Mouse (Mus musculus) MEL (cell line): ENCODE data around the gene Kl. TPM values are rescaled to one million over a fixed set of nuclear protein-coding genes. Genes with fewer than 3 reads are reported as not detected.

ENCODE experiments used
- DNase-seq: peaks from one replicate; pipeline ENCODE4 v3.0.0; 2011; ENCODE audit warnings: low read depth, low spot score
- H3K27ac ChIP-seq: 2 replicates; pipeline ENCODE4 v1.5.1; 2012; ENCODE audit warnings: low read depth, mild to moderate bottlenecking, control low read depth, low read length, moderate library complexity; ENCODE audit not compliant: control insufficient read depth
- H3K27me3 ChIP-seq, 2 experiments: fragments of 150-350 bp in 1 of 2; sonication (generic) in 1 of 2; 2 replicates each; pipeline ENCODE4 v1.6.1; 2012; ENCODE audit warnings: low read length in 2 of 2, mild to moderate bottlenecking in 2 of 2, improper control_type of control experiment in 1 of 2, moderate library complexity in 1 of 2; ENCODE audit not compliant: insufficient read depth in 2 of 2, control insufficient read depth in 1 of 2
- H3K36me3 ChIP-seq, 2 experiments: 2 replicates each; pipeline ENCODE4 v1.6.1; 2012 to 2014; ENCODE audit warnings: low read length in 2 of 2, improper control_type of control experiment in 1 of 2, inconsistent platforms in 1 of 2, mild to moderate bottlenecking in 1 of 2; ENCODE audit not compliant: insufficient read depth in 2 of 2, control insufficient read depth in 1 of 2
- H3K4me1 ChIP-seq, 2 experiments: fragments of 150-350 bp in 1 of 2; sonication (generic) in 1 of 2; 2 replicates each; pipeline ENCODE4 v1.6.1; 2012; ENCODE audit warnings: low read length in 2 of 2, improper control_type of control experiment in 1 of 2, mild to moderate bottlenecking in 1 of 2; ENCODE audit not compliant: insufficient read depth in 2 of 2, control insufficient read depth in 1 of 2
- H3K4me3 ChIP-seq, 2 experiments: fragments of 150-350 bp in 1 of 2; sonication (generic) in 1 of 2; 2 replicates each; pipeline ENCODE4 v1.5.1; 2012; ENCODE audit warnings: low read depth in 2 of 2, low read length in 2 of 2, mild to moderate bottlenecking in 2 of 2, moderate library complexity in 2 of 2, control low read depth in 1 of 2, improper control_type of control experiment in 1 of 2; ENCODE audit not compliant: control insufficient read depth in 1 of 2, insufficient read depth in 1 of 2
- H3K79me2 ChIP-seq: 2 replicates; pipeline ENCODE4 v1.6.1; 2012; ENCODE audit warnings: mild to moderate bottlenecking, low read length, moderate library complexity; ENCODE audit not compliant: control insufficient read depth, poor library complexity, insufficient read depth
- H3K9ac ChIP-seq: 2 replicates; pipeline ENCODE4 v1.6.1; 2012; ENCODE audit warnings: low read depth, mild to moderate bottlenecking, control low read depth, low read length, moderate library complexity; ENCODE audit not compliant: control insufficient read depth, poor library complexity, severe bottlenecking
- H3K9me3 ChIP-seq: fragments of 150-350 bp; sonication (generic); replicated peaks from 2 replicates; pipeline ENCODE4 v1.6.1; 2012; ENCODE audit warnings: mild to moderate bottlenecking, low read length, improper control_type of control experiment, moderate library complexity; ENCODE audit not compliant: insufficient read depth
- BHLHE40 ChIP-seq: IDR thresholded peaks from 2 replicates; pipeline ENCODE4 v1.6.1; 2012; ENCODE audit warnings: low read depth, mild to moderate bottlenecking, inconsistent platforms, low read length, improper control_type of control experiment, borderline replicate concordance
- CHD1 ChIP-seq: IDR thresholded peaks from 2 replicates; pipeline ENCODE4 v1.6.1; 2012; ENCODE audit warnings: low read depth, mild to moderate bottlenecking, inconsistent platforms, low read length, improper control_type of control experiment
- CHD2 ChIP-seq: IDR thresholded peaks from 2 replicates; pipeline ENCODE4 v1.6.1; 2011; ENCODE audit warnings: low read length, improper control_type of control experiment
- CTCF ChIP-seq, 3 experiments: IDR thresholded peaks in 2 of 3; conservative IDR thresholded peaks in 1 of 3; 2 replicates each; pipeline ENCODE4 v1.5.1; 2011 to 2012; ENCODE audit warnings: low read length in 3 of 3, low read depth in 2 of 3, mild to moderate bottlenecking in 2 of 3, improper control_type of control experiment in 1 of 3, inconsistent platforms in 1 of 3, mixed read lengths in 1 of 3, moderate library complexity in 1 of 3; ENCODE audit not compliant: control insufficient read depth in 1 of 3, insufficient read depth in 1 of 3, poor library complexity in 1 of 3, severe bottlenecking in 1 of 3
- E2F4 ChIP-seq: IDR thresholded peaks from 2 replicates; pipeline ENCODE4 v1.6.1; 2011; ENCODE audit warnings: low read depth, low read length, improper control_type of control experiment, borderline replicate concordance
- EP300 ChIP-seq, 2 experiments: IDR thresholded peaks; 2 replicates each; pipeline ENCODE4 v1.6.1; 2011; ENCODE audit warnings: improper control_type of control experiment in 2 of 2, low read length in 2 of 2, low read depth in 1 of 2, mild to moderate bottlenecking in 1 of 2
- HCFC1 ChIP-seq: IDR thresholded peaks from 2 replicates; pipeline ENCODE4 v1.6.1; 2012; ENCODE audit warnings: low read depth, mild to moderate bottlenecking, inconsistent platforms, low read length, improper control_type of control experiment, moderate library complexity
- JUND ChIP-seq: IDR thresholded peaks from 2 replicates; pipeline ENCODE4 v1.6.1; 2011; ENCODE audit warnings: low read depth, mild to moderate bottlenecking, improper control_type of control experiment, low read length
- KAT2A ChIP-seq: conservative IDR thresholded peaks from 2 replicates; pipeline ENCODE4 v1.6.1; 2012; ENCODE audit warnings: low read depth, low read length, improper control_type of control experiment, inconsistent platforms
- MAFK ChIP-seq: IDR thresholded peaks from 2 replicates; pipeline ENCODE4 v1.6.1; 2011; ENCODE audit warnings: low read depth, mild to moderate bottlenecking, low read length, improper control_type of control experiment, borderline replicate concordance
- MAX ChIP-seq: IDR thresholded peaks from 2 replicates; pipeline ENCODE4 v1.6.1; 2011; ENCODE audit warnings: low read length, improper control_type of control experiment
- MAZ ChIP-seq: IDR thresholded peaks from 2 replicates; pipeline ENCODE4 v1.6.1; 2012; ENCODE audit warnings: low read depth, mild to moderate bottlenecking, inconsistent platforms, low read length, improper control_type of control experiment
- MEF2A ChIP-seq: IDR thresholded peaks from 2 replicates; pipeline ENCODE4 v1.6.1; 2014; ENCODE audit warnings: low read depth, mild to moderate bottlenecking, inconsistent platforms, low read length, improper control_type of control experiment; ENCODE audit not compliant: poor library complexity, insufficient replicate concordance, severe bottlenecking; ENCODE audit errors: extremely low read depth
- MYC ChIP-seq: IDR thresholded peaks from 2 replicates; pipeline ENCODE4 v1.6.1; 2011; ENCODE audit warnings: low read depth, mild to moderate bottlenecking, low read length, improper control_type of control experiment, moderate library complexity
- NELFE ChIP-seq: IDR thresholded peaks from 2 replicates; pipeline ENCODE4 v1.6.1; 2011; ENCODE audit warnings: low read depth, low read length, improper control_type of control experiment
- NRF1 ChIP-seq: IDR thresholded peaks from 2 replicates; pipeline ENCODE4 v1.6.1; 2014; ENCODE audit warnings: low read depth, mild to moderate bottlenecking, inconsistent platforms, low read length, improper control_type of control experiment, moderate library complexity; ENCODE audit not compliant: poor library complexity, insufficient read depth, severe bottlenecking
- POLR2A ChIP-seq, 2 experiments: IDR thresholded peaks; 2 replicates each; pipeline ENCODE4 v1.6.1; 2011 to 2012; ENCODE audit warnings: low read length in 2 of 2, mild to moderate bottlenecking in 2 of 2, control low read depth in 1 of 2, improper control_type of control experiment in 1 of 2, low read depth in 1 of 2, moderate library complexity in 1 of 2; ENCODE audit not compliant: control insufficient read depth in 1 of 2, insufficient read depth in 1 of 2, poor library complexity in 1 of 2
- POLR2AphosphoS5 ChIP-seq: IDR thresholded peaks from 2 replicates; pipeline ENCODE4 v1.6.1; 2012; ENCODE audit warnings: low read depth, borderline replicate concordance, mild to moderate bottlenecking, inconsistent platforms, low read length, moderate library complexity, mixed read lengths
- RAD21 ChIP-seq: IDR thresholded peaks from 2 replicates; pipeline ENCODE4 v1.6.1; 2011; ENCODE audit warnings: mild to moderate bottlenecking, low read depth, low read length, improper control_type of control experiment
- SIN3A ChIP-seq: IDR thresholded peaks from 2 replicates; pipeline ENCODE4 v1.6.1; 2012; ENCODE audit warnings: low read length, improper control_type of control experiment, inconsistent platforms
- SMC3 ChIP-seq: IDR thresholded peaks from 2 replicates; pipeline ENCODE4 v1.6.1; 2011; ENCODE audit warnings: low read depth, low read length, improper control_type of control experiment
- TBP ChIP-seq: IDR thresholded peaks from 2 replicates; pipeline ENCODE4 v1.8.0; 2011; ENCODE audit warnings: low read depth, low read length, improper control_type of control experiment
- TCF12 ChIP-seq: IDR thresholded peaks from 2 replicates; pipeline ENCODE4 v1.6.1; 2014; ENCODE audit warnings: low read depth, mild to moderate bottlenecking, inconsistent platforms, low read length, improper control_type of control experiment, moderate library complexity
- UBTF ChIP-seq: IDR thresholded peaks from 2 replicates; pipeline ENCODE4 v1.6.1; 2012; ENCODE audit warnings: low read depth, mild to moderate bottlenecking, inconsistent platforms, low read length, improper control_type of control experiment, moderate library complexity, borderline replicate concordance; ENCODE audit not compliant: insufficient read depth
- USF2 ChIP-seq, 2 experiments: IDR thresholded peaks; 2 replicates each; pipeline ENCODE4 v1.6.1; 2011 to 2012; ENCODE audit warnings: improper control_type of control experiment in 2 of 2, low read length in 2 of 2, borderline replicate concordance in 1 of 2, inconsistent platforms in 1 of 2, low read depth in 1 of 2, mild to moderate bottlenecking in 1 of 2; ENCODE audit not compliant: insufficient read depth in 1 of 2
- ZC3H11A ChIP-seq: IDR thresholded peaks from 2 replicates; pipeline ENCODE4 v1.6.1; 2012; ENCODE audit warnings: low read depth, mild to moderate bottlenecking, inconsistent platforms, low read length, improper control_type of control experiment
- ZKSCAN1 ChIP-seq: IDR thresholded peaks from 2 replicates; pipeline ENCODE4 v1.6.1; 2012; ENCODE audit warnings: low read depth, mild to moderate bottlenecking, inconsistent platforms, low read length, improper control_type of control experiment, moderate library complexity
- ZMIZ1 ChIP-seq: IDR thresholded peaks from 2 replicates; pipeline ENCODE4 v1.6.1; 2012; ENCODE audit warnings: low read depth, mild to moderate bottlenecking, inconsistent platforms, low read length, improper control_type of control experiment, moderate library complexity
- ZNF384 ChIP-seq: IDR thresholded peaks from 2 replicates; pipeline ENCODE4 v1.6.1; 2012; ENCODE audit warnings: low read depth, mild to moderate bottlenecking, inconsistent platforms, low read length, improper control_type of control experiment
- polyA plus RNA-seq, 2 experiments: library from polyadenylated mRNA; stranded (reverse) in 1 of 2; unstranded in 1 of 2; fragments of >175 nt in 1 of 2; fragments of >200 nt in 1 of 2; gene quantifications; 2 replicates each; pipeline versions ENCODE4 v1.2.1 to v1.2.4; 2012; ENCODE audit warnings: low replicate concordance in 2 of 2, low read depth in 1 of 2; ENCODE audit not compliant: insufficient read length in 2 of 2, insufficient read depth in 1 of 2, missing spikeins in 1 of 2
- total RNA-seq: library from RNA; depleted of rRNA; stranded (reverse); fragments of 300-350 nt; gene quantifications from 2 replicates; pipeline ENCODE4 v1.2.3, GENCODE M21; 2012

Kl gene
- total and polyA plus RNA-seq, 3 experiments, result not detected

DNA sequence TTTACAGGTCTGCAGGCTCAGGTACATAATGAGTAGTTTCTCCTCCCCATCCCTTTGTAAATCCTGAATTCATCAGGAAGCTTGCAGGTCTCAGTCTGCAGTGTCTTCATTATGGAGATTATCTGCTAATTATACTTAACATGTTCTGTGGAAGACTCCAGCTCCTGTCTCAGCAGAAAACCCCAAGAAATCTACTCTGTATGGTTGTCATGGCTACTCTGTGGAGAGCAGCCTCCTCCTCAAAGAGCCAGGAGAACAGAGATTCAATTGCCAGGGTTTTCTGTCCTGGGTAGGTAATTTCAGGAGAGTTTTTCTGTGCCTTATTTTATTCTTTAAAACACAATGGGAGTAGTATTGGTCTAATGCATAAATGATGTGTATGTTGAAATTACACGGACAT lies 70.5 kb downstream of the Kl start:
- H3K4me1 ChIP-seq, result no peaks in the 10 kb centered on the region
- H3K9me3 ChIP-seq, result no peaks in the 10 kb centered on the region
- no peak for DNase-seq
- H3K9ac ChIP-seq, result no peak overlapping the region
- no peaks in the 10 kb centered on the region for H3K36me3 ChIP-seq
- TF ChIP-seq MAZ (no peak), ZMIZ1 (no peak), KAT2A (no peak), ZKSCAN1 (no peak), ZNF384 (no peak), SMC3 (no peak), JUND (no peak), POLR2AphosphoS5 (no peak), UBTF (no peak), MEF2A (no peak), HCFC1 (no peak), BHLHE40 (no peak), NRF1 (no peak), MYC (no peak), MAFK (no peak), POLR2A (IDR thresholded peaks at IDR 0.05; ENCODE audit: control insufficient read depth in 1 of 2, insufficient read depth in 1 of 2, low read depth in 1 of 2, low read length in 2 of 2, poor library complexity in 1 of 2) (no peak), E2F4 (no peak), RAD21 (no peak)
- no peaks in the 10 kb centered on the region for H3K27me3 ChIP-seq
- no peaks in the 10 kb centered on the region for H3K79me2 ChIP-seq
- no peak overlapping the region for H3K27ac ChIP-seq
- no peak overlapping the region for H3K4me3 ChIP-seq

GRCm38 (mm10) chr5:151023461-151023860 lies 71.1 kb downstream of the Kl start:
- H3K36me3 ChIP-seq, result no peaks in the 10 kb centered on the region
- no peak overlapping the region for H3K9ac ChIP-seq
- H3K79me2 ChIP-seq, result no peaks in the 10 kb centered on the region
- H3K27ac ChIP-seq, result no peak overlapping the region
- no peaks in the 10 kb centered on the region for H3K27me3 ChIP-seq
- no peak overlapping the region for H3K4me3 ChIP-seq
- H3K4me1 ChIP-seq, result no peaks in the 10 kb centered on the region
- H3K9me3 ChIP-seq, result no peaks in the 10 kb centered on the region
- no peak for TF ChIP-seq SIN3A
- TF ChIP-seq TBP, result no peak
- no peak for TF ChIP-seq POLR2AphosphoS5
- no peak for TF ChIP-seq POLR2A (IDR thresholded peaks at IDR 0.05; ENCODE audit: control insufficient read depth in 1 of 2, insufficient read depth in 1 of 2, low read depth in 1 of 2, low read length in 2 of 2, poor library complexity in 1 of 2)
- TF ChIP-seq CHD2, result no peak
- TF ChIP-seq ZMIZ1, result no peak
- no peak for TF ChIP-seq TCF12
- no peak for TF ChIP-seq MEF2A
- no peak for TF ChIP-seq CHD1
- no peak for TF ChIP-seq NRF1
- TF ChIP-seq MAX, result no peak
- no peak for TF ChIP-seq MYC
- no peak for TF ChIP-seq NELFE
- TF ChIP-seq SMC3, result no peak
- TF ChIP-seq EP300 (IDR thresholded peaks at IDR 0.05; ENCODE audit: low read depth in 1 of 2, low read length in 2 of 2), result no peak
- TF ChIP-seq ZC3H11A, result no peak
- no peak for TF ChIP-seq USF2 (IDR thresholded peaks at IDR 0.05; ENCODE audit: borderline replicate concordance in 1 of 2, insufficient read depth in 1 of 2, low read depth in 1 of 2, low read length in 2 of 2)
- no peak for TF ChIP-seq CTCF (IDR thresholded peaks at IDR 0.05 in 2 of 3, conservative IDR thresholded peaks at IDR 0.05 in 1 of 3; ENCODE audit: control insufficient read depth in 1 of 3, insufficient read depth in 1 of 3, low read depth in 2 of 3, low read length in 3 of 3, poor library complexity in 1 of 3, severe bottlenecking in 1 of 3)
- TF ChIP-seq ZKSCAN1, result no peak
- DNase-seq, result no peak
